Mouse (Mus musculus) thymus, postnatal 10 days (tissue): ENCODE results near the gene Smpd2.

Experiments used
- DNase-seq, 2 experiments: peaks; one replicate each; pipeline ENCODE4 v3.0.0; 2021; ENCODE audit warnings: low spot score in 2 of 2

Smpd2 gene

GRCm38 (mm10) chr10:41451656-41452055, 38.5 kb downstream of the Smpd2 start:
- no peak for DNase-seq

- no peak for DNase-seq
Measured at GRCm38 (mm10) chr10:41450780-41451522, 39.2 kb downstream of the Smpd2 start.

- peak; percentile 93 to 97 for DNase-seq
Measured at GRCm38 (mm10) chr10:41450137-41450670, 40.0 kb downstream of the Smpd2 start, which contains the start of gene Zbtb24. Gene Zbtb24, plus strand, starts transcription at chr10:41450383.

- no peak for DNase-seq
Measured at GRCm38 (mm10) chr10:41449684-41450083, 40.5 kb downstream of the Smpd2 start.

- no peak for DNase-seq
Measured at GRCm38 (mm10) chr10:41448216-41448615, 42.0 kb downstream of the Smpd2 start.
